Mouse (Mus musculus) E14TG2a.4 (cell line): Measurements from ENCODE around the gene Emilin3.

Source experiments
- CTCF ChIP-seq: conservative IDR thresholded peaks from 2 replicates; pipeline ENCODE4 v1.5.1; 2014; ENCODE audit warnings: low read length
- NANOG ChIP-seq: IDR thresholded peaks from 2 replicates; pipeline ENCODE4 v1.6.1; 2014; ENCODE audit warnings: borderline replicate concordance, low read length, mixed read lengths

GRCm38 (mm10) chr2:160931378-160931777, 19.2 kb upstream of the Emilin3 start:
- TF ChIP-seq CTCF (peak; percentile 80), NANOG (no peak)
